Mouse (Mus musculus): Measurements from ENCODE around the gene P4hb.

DNA sequence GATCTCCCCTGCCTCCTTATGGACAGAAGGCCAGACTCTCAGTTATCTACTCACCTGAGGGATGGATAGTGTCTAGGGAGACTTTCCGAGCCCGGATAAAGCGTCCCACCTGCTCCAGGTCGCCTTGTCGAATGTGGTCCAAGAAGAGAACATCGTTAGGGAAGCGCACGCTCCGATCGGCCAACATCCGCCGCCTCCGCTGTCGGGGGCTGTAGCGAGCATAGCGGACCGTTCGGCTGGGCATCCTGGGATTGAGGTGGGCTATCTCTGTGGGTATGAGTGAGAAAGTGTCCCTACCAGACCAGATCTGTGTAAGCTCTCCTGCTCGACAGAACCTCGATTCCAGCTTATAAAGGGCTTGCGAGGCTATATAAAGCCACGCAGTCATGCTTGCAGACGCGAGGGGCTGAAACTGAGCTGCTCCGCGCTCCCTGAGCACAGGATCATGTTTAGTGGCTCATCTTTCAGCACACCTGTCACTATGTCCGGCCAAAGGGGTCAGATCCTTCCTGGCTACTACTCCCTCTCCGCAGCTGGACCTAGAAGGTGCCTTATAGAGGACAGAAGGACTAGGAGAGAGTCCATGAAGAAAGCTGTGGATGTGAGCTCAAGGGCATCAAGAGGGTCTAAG, 22.1 kb downstream of the P4hb start, which contains the start of gene Ppp1r27:
- TF ChIP-seq HCFC1 (IDR thresholded peaks at IDR 0.05; ENCODE audit: low read depth, low read length) (no peak), CHD2 (IDR thresholded peaks at IDR 0.05; ENCODE audit: low read length) (no peak)
